In genomic region chr8:108363435-108363834, GRCm38 (mm10) we compare ENCODE assay signal across 19 mouse cellular contexts.
DNase-seq lines count a peak whose midpoint lies in the region; ATAC-seq and TF ChIP-seq lines count a peak whose summit lies in the region.
"Had no signal": no experiment of that assay in that cellular context is flagged by ENCODE, and none has a peak within 500 bp of the region (broad histone marks: within the 10 kb centered on the region; RNA-seq: fewer than 3 reads in every experiment).

No protein-coding gene starts in this region.

- WGBS in kidney, embryonic 14.5 days, result 8% methylated on average over 5 of the region's 5 CpGs
- 14% methylated on average over 5 of the region's 5 CpGs for WGBS in liver, embryonic 13.5 days (ENCODE audit: insufficient replicate concordance)

- no peak overlapping the region for H3K4me2 ChIP-seq in kidney, embryonic 14.5 days (replicated peaks; ENCODE audit: low read depth, low read length)
- H3K4me2 ChIP-seq in liver, embryonic 13.5 days, result 0 out of 2 replicates have a peak overlapping the region, but pooled peaks have one; percentile 15
- H3K4me2 ChIP-seq: heart, embryonic 13.5 days; hindbrain, embryonic 15.5 days had no signal

- H3K4me3 ChIP-seq in kidney, embryonic 14.5 days (ENCODE audit: low read length), result no peak overlapping the region
- peak overlapping the region; percentile 40 for H3K4me3 ChIP-seq in testis, adult 2 months (ENCODE audit: control insufficient read depth, low read depth, low read length)
- H3K4me3 ChIP-seq in liver, embryonic 13.5 days (replicated peaks), result no peak overlapping the region
- no peak overlapping the region for H3K4me3 ChIP-seq in left cerebral cortex, adult 2 months
- H3K4me3 ChIP-seq: heart, embryonic 13.5 days; hindbrain, embryonic 15.5 days; myocyte had no signal

- peak; percentile 77; the same call in 1 of the 2 replicates for ATAC-seq in kidney, embryonic 14.5 days (ENCODE audit: low FRiP score, low TSS enrichment)
- 0 out of 2 replicates have a peak, but pooled peaks have one; percentile 20 for ATAC-seq in liver, embryonic 13.5 days (ENCODE audit: low read depth)
- ATAC-seq: forebrain, postnatal 0 days had no signal

- H3K4me1 ChIP-seq in kidney, embryonic 14.5 days (ENCODE audit: control insufficient read depth, insufficient read depth, low read length), result peaks cover 11% of the 10 kb centered on the region; the same call in 1 of the 2 replicates
- peaks cover 7% of the 10 kb centered on the region for H3K4me1 ChIP-seq in testis, adult 2 months (ENCODE audit: control insufficient read depth, insufficient read depth, low read length)
- 0 out of 2 replicates have a peak, but pooled peaks cover 5% of the 10 kb centered on the region for H3K4me1 ChIP-seq in liver, embryonic 13.5 days (replicated peaks)
- H3K4me1 ChIP-seq: heart, embryonic 13.5 days had no signal

- H3K27ac ChIP-seq in kidney, embryonic 14.5 days (ENCODE audit: low read depth, low read length), result no peak overlapping the region
- H3K27ac ChIP-seq in testis, adult 2 months (ENCODE audit: control insufficient read depth, insufficient read depth, low read depth, low read length), result no peak overlapping the region
- no peak overlapping the region for H3K27ac ChIP-seq in liver, embryonic 13.5 days
- H3K27ac ChIP-seq in left cerebral cortex, adult 2 months, result no peak overlapping the region
- H3K27ac ChIP-seq: heart, embryonic 13.5 days; hindbrain, embryonic 15.5 days; macrophage had no signal

- H3K36me3 ChIP-seq in kidney, embryonic 14.5 days (ENCODE audit: control insufficient read depth, insufficient read depth, low read length), result no peaks in the 10 kb centered on the region
- H3K36me3 ChIP-seq in testis, adult 2 months (ENCODE audit: control insufficient read depth, insufficient read depth, low read length), result no peaks in the 10 kb centered on the region
- H3K36me3 ChIP-seq in liver, embryonic 13.5 days, result no peaks in the 10 kb centered on the region
- H3K36me3 ChIP-seq: G1E; heart, embryonic 13.5 days; hindbrain, embryonic 15.5 days had no signal

- TF ChIP-seq CTCF in testis, adult 2 months (IDR thresholded peaks at IDR 0.05; ENCODE audit: control insufficient read depth, insufficient read depth, insufficient replicate concordance, low read depth, low read length), result no peak
- TF ChIP-seq CTCF in left cerebral cortex, adult 2 months (IDR thresholded peaks at IDR 0.05), result no peak

- TF ChIP-seq POLR2A in testis, adult 2 months (IDR thresholded peaks at IDR 0.05; ENCODE audit: control insufficient read depth, low read depth, low read length), result no peak

- H3K9me3 ChIP-seq in kidney, embryonic 14.5 days (ENCODE audit: control insufficient read depth, low read length), result no peaks in the 10 kb centered on the region
- no peaks in the 10 kb centered on the region for H3K9me3 ChIP-seq in liver, embryonic 13.5 days (replicated peaks)
- H3K9me3 ChIP-seq: heart, embryonic 13.5 days; hindbrain, embryonic 15.5 days had no signal

- no peak for DNase-seq in kidney, postnatal 25 days
- DNase-seq in testis, postnatal 14 days (ENCODE audit: low spot score), result no peak
- no peak for DNase-seq in liver, embryonic 13.5 days
- DNase-seq in thymus, postnatal 14 days, result no peak
- no peak for DNase-seq in heart, postnatal 10 days
- DNase-seq in left cerebral cortex, adult 2 months (ENCODE audit: extremely low spot score in 1 of 2, low spot score in 2 of 2), result no peak
- DNase-seq: adrenal gland, postnatal 25 days; cerebellum, postnatal 25 days; forebrain, postnatal 0 days; gastrocnemius, postnatal 36 days; kidney, adult 9 months; layer of hippocampus, adult 9-11 months had no signal

- no peaks in the 10 kb centered on the region for H3K27me3 ChIP-seq in kidney, embryonic 14.5 days (ENCODE audit: control insufficient read depth, insufficient read depth, low read length)
- no peaks in the 10 kb centered on the region for H3K27me3 ChIP-seq in testis, adult 2 months (ENCODE audit: control insufficient read depth, insufficient read depth, low read length)
- no peaks in the 10 kb centered on the region for H3K27me3 ChIP-seq in liver, embryonic 13.5 days
- H3K27me3 ChIP-seq: heart, embryonic 13.5 days; hindbrain, embryonic 15.5 days had no signal

- no peak overlapping the region for H3K9ac ChIP-seq in kidney, embryonic 14.5 days (ENCODE audit: low read depth, low read length)
- no peak overlapping the region for H3K9ac ChIP-seq in liver, embryonic 13.5 days
- H3K9ac ChIP-seq: forebrain, postnatal 0 days; heart, embryonic 13.5 days; hindbrain, embryonic 15.5 days had no signal

- intact Hi-C loops in heart, postnatal 10 days (cut with DNase I), result no loop called here
- intact Hi-C loops in left cerebral cortex, adult 2 months (cut with DNase I), result no loop called here
